Mouse (Mus musculus) midbrain, embryonic 14.5 days (tissue): Measurements from ENCODE around the gene Gm14444. TPM values are rescaled to one million over a fixed set of nuclear protein-coding genes. Genes with fewer than 3 reads are reported as not detected.
"Not testable (repeated sequence)": the region's sequence is repeated elsewhere in the genome, so short reads cannot be mapped to it uniquely, and the experiment has no call there.

Experiments
- ATAC-seq: fragments of 200-750 bp; cut with Nextera tagmentation; 2 replicates; pipeline ENCODE4 v1.8.0; 2017; ENCODE audit warnings: moderate number of reproducible peaks, moderate library complexity; ENCODE audit not compliant: low FRiP score, low TSS enrichment
- DNase-seq: peaks from one replicate; pipeline ENCODE4 v3.0.0-alpha.2; 2015
- H3K27ac ChIP-seq: fragments of 300-500 bp; sonication (generic); replicated peaks from 2 replicates; pipeline ENCODE4 v1.5.1; 2014; ENCODE audit warnings: mild to moderate bottlenecking, low read depth, low read length, moderate library complexity
- H3K27me3 ChIP-seq: fragments of 300-500 bp; sonication (generic); 2 replicates; pipeline ENCODE4 v1.6.1; 2014; ENCODE audit warnings: low read length, control low read depth, mixed read lengths; ENCODE audit not compliant: control insufficient read depth, insufficient read depth
- H3K36me3 ChIP-seq: fragments of 300-500 bp; sonication (generic); 2 replicates; pipeline ENCODE4 v1.6.1; 2014; ENCODE audit warnings: low read length, control low read depth; ENCODE audit not compliant: control insufficient read depth, insufficient read depth
- H3K4me1 ChIP-seq: fragments of 300-500 bp; sonication (generic); 2 replicates; pipeline ENCODE4 v1.6.1; 2014; ENCODE audit warnings: mild to moderate bottlenecking, antibody characterized with exemption, low read length, control low read depth; ENCODE audit not compliant: control insufficient read depth, insufficient read depth
- H3K4me2 ChIP-seq: fragments of 300-500 bp; sonication (generic); 2 replicates; pipeline ENCODE4 v1.6.1; 2014; ENCODE audit warnings: mild to moderate bottlenecking, low read length, moderate library complexity
- H3K4me3 ChIP-seq: fragments of 300-500 bp; sonication (generic); replicated peaks from 2 replicates; pipeline ENCODE4 v1.5.1; 2014; ENCODE audit warnings: low read depth, low read length
- H3K9ac ChIP-seq: fragments of 300-500 bp; sonication (generic); replicated peaks from 2 replicates; pipeline ENCODE4 v1.6.1; 2014; ENCODE audit warnings: mild to moderate bottlenecking, low read length, moderate library complexity
- H3K9me3 ChIP-seq: fragments of 300-500 bp; sonication (generic); 2 replicates; pipeline ENCODE4 v1.6.1; 2016; ENCODE audit warnings: low read length, control low read depth, mixed read lengths; ENCODE audit not compliant: control insufficient read depth
- WGBS: fragments of 180-500 bp; shearing (Covaris S2); extraction: QIAGEN DNeasy Blood & Tissue Kit; methylation state at CpG from one replicate; pipeline ENCODE4 v1.1.7; 2014; 5-methylcytosine and 5-hydroxymethylcytosine counted together
- polyA plus RNA-seq: library from polyadenylated mRNA; unstranded; fragments of >200 nt; fragmentation: Nextera tagmentation; extraction: Ambion mirVana; gene quantifications from 2 replicates; pipeline ENCODE4 v1.2.1, GENCODE M21; 2014

Gene Gm14444
- not detected in 2 replicates for polyA plus RNA-seq

GRCm38 (mm10) chr2:175010022-175010421, at the start of gene Gm14444:
TSS of gene Gm14444 (plus strand) at chr2:175010241.
- not testable (repeated sequence) for H3K4me3 ChIP-seq, H3K27ac ChIP-seq, H3K9me3 ChIP-seq, H3K36me3 ChIP-seq, DNase-seq, H3K9ac ChIP-seq, H3K27me3 ChIP-seq, H3K4me1 ChIP-seq, ATAC-seq, H3K4me2 ChIP-seq
- 83% methylated on average over 1 of the region's 1 CpGs for WGBS

GRCm38 (mm10) chr2:174965466-174965865, 44.6 kb upstream of the Gm14444 start:
- not testable (repeated sequence) for H3K9me3 ChIP-seq, H3K4me1 ChIP-seq, H3K27me3 ChIP-seq, ATAC-seq, H3K4me2 ChIP-seq, H3K9ac ChIP-seq, H3K4me3 ChIP-seq, DNase-seq, H3K27ac ChIP-seq, H3K36me3 ChIP-seq
- 84% methylated on average over 3 of the region's 3 CpGs for WGBS

GRCm38 (mm10) chr2:175044268-175044667, 34.2 kb downstream of the Gm14444 start:
- not testable (repeated sequence) for H3K4me2 ChIP-seq, H3K4me1 ChIP-seq, H3K4me3 ChIP-seq, H3K27me3 ChIP-seq, H3K36me3 ChIP-seq, ATAC-seq, DNase-seq, H3K9ac ChIP-seq, H3K9me3 ChIP-seq, H3K27ac ChIP-seq
- 98% methylated on average over 23 of the region's 27 CpGs for WGBS

- not testable (repeated sequence) for DNase-seq, H3K9me3 ChIP-seq, H3K27ac ChIP-seq, H3K4me2 ChIP-seq, H3K4me3 ChIP-seq, H3K9ac ChIP-seq, ATAC-seq, H3K27me3 ChIP-seq, H3K4me1 ChIP-seq, H3K36me3 ChIP-seq
- 77% methylated on average over 1 of the region's 1 CpGs for WGBS
These were observed 57.7 kb downstream of the Gm14444 start, which contains the start of gene Gm14393 for GRCm38 (mm10) chr2:175067681-175068261. TSS of gene Gm14393 (minus strand) at chr2:175067781.

Other genes with a start within 250 kb of the Gm14444 start
- 0.11 and 7.6 TPM in 2 replicates for gene Edn3, start 249.6 kb upstream of the Gm14444 start, polyA plus RNA-seq
- gene Gm14393, start 57.5 kb downstream of the Gm14444 start, polyA plus RNA-seq: not detected in 2 replicates
- gene Gm14399, start 131.8 kb downstream of the Gm14444 start, polyA plus RNA-seq: 6.2 and 6.6 TPM in 2 replicates
- gene Gm14443, start 165.6 kb downstream of the Gm14444 start, polyA plus RNA-seq: 1.3 and 1.4 TPM in 2 replicates
- 13.3 and 14.3 TPM in 2 replicates for gene Gm14391, start 196.7 kb downstream of the Gm14444 start, polyA plus RNA-seq